Mouse (Mus musculus) ES-E14 (cell line): ENCODE results near the gene Ralgapa2. TPM values are rescaled to one million over a fixed set of nuclear protein-coding genes. Genes with fewer than 3 reads are reported as not detected.

Source experiments
- DNase-seq: peaks from one replicate; pipeline ENCODE4 v3.0.0-alpha.2; 2013; ENCODE audit warnings: low read depth, low spot score
- H3K27ac ChIP-seq: 2 replicates; pipeline ENCODE4 v1.5.1; 2012; ENCODE audit warnings: low read depth, mild to moderate bottlenecking, low read length, moderate library complexity, mixed read lengths; ENCODE audit not compliant: poor library complexity, insufficient read depth, severe bottlenecking
- H3K36me3 ChIP-seq: 2 replicates; pipeline ENCODE4 v1.6.1; 2012; ENCODE audit warnings: mild to moderate bottlenecking, low read length, moderate library complexity, mixed read lengths; ENCODE audit not compliant: control insufficient read depth, poor library complexity, insufficient read depth, severe bottlenecking
- H3K4me1 ChIP-seq, 2 experiments: fragments of 150-350 bp in 1 of 2; sonication (generic) in 1 of 2; 2 replicates each; pipeline ENCODE4 v1.6.1; 2012; ENCODE audit warnings: low read length in 2 of 2, mild to moderate bottlenecking in 1 of 2, mixed read lengths in 1 of 2; ENCODE audit not compliant: control insufficient read depth in 2 of 2, insufficient read depth in 2 of 2, poor library complexity in 1 of 2
- H3K4me3 ChIP-seq, 2 experiments: fragments of 150-350 bp in 1 of 2; sonication (generic) in 1 of 2; 2 replicates each; pipeline ENCODE4 v1.5.1; 2012; ENCODE audit warnings: low read length in 2 of 2, low read depth in 1 of 2, mild to moderate bottlenecking in 1 of 2, mixed read lengths in 1 of 2; ENCODE audit not compliant: insufficient read depth in 1 of 2, poor library complexity in 1 of 2, severe bottlenecking in 1 of 2
- H3K9ac ChIP-seq: 2 replicates; pipeline ENCODE4 v1.6.1; 2012; ENCODE audit warnings: low read depth, mild to moderate bottlenecking, low read length, mixed read lengths; ENCODE audit not compliant: poor library complexity, insufficient read depth, severe bottlenecking
- H3K9me3 ChIP-seq: fragments of 150-350 bp; sonication (generic); 2 replicates; pipeline ENCODE4 v1.6.1; 2012; ENCODE audit warnings: low read depth, mild to moderate bottlenecking, low read length; ENCODE audit not compliant: control insufficient read depth, insufficient read depth
- CHD2 ChIP-seq: IDR thresholded peaks from 2 replicates; pipeline ENCODE4 v1.6.1; 2014; ENCODE audit warnings: mild to moderate bottlenecking, low read depth, low read length, inconsistent platforms
- HCFC1 ChIP-seq: IDR thresholded peaks from 2 replicates; pipeline ENCODE4 v1.6.1; 2012; ENCODE audit warnings: low read length, inconsistent platforms, borderline replicate concordance; ENCODE audit not compliant: insufficient read depth
- MAFK ChIP-seq: IDR thresholded peaks from 2 replicates; pipeline ENCODE4 v1.6.1; 2014; ENCODE audit warnings: mild to moderate bottlenecking, low read depth, low read length, inconsistent platforms; ENCODE audit not compliant: insufficient read depth
- ZC3H11A ChIP-seq: IDR thresholded peaks from 2 replicates; pipeline ENCODE4 v1.6.1; 2012; ENCODE audit warnings: low read depth, mild to moderate bottlenecking, inconsistent platforms, low read length, borderline replicate concordance
- ZNF384 ChIP-seq: IDR thresholded peaks from 2 replicates; pipeline ENCODE4 v1.6.1; 2012; ENCODE audit warnings: low read depth, low read length, inconsistent platforms
- in situ Hi-C, 2 experiments: fragments of 600-800 bp; cut with MboI; formaldehyde crosslinking; loops; one replicate each; pipeline ENCODE4 v1.15.1; 2025; ENCODE audit warnings: low sequenced_read_pairs in 2 of 2, inconsistent platforms in 1 of 2; ENCODE audit not compliant: unreplicated experiment in 2 of 2
- total RNA-seq: library from RNA; depleted of rRNA; stranded (reverse); fragments of 300-350 nt; gene quantifications from 2 replicates; pipeline ENCODE4 v1.2.3, GENCODE M21; 2012

Gene Ralgapa2
- total RNA-seq, 1 experiment: 23.0 TPM

- Histone ChIP-seq H3K4me3 (no peak overlapping the region), H3K4me1 (no peaks in the 10 kb centered on the region), H3K27ac (no peak overlapping the region), H3K9ac (no peak overlapping the region), H3K9me3 (no peaks in the 10 kb centered on the region), H3K36me3 (peaks cover 3% of the 10 kb centered on the region; the same call in 1 of the 2 replicates)
- in situ Hi-C loops: loop anchor here (25.0 kb wide), 1 partner anchor 452 kb away; no protein-coding TSS in a partner anchor
- peak; percentile 55; the same call in 1 of the 2 replicates for TF ChIP-seq ZC3H11A
- TF ChIP-seq MAFK: no peak
- peak; percentile 46; the same call in 1 of the 2 replicates for TF ChIP-seq ZNF384
- DNase-seq: peak; percentile 59
Observed at GRCm38 (mm10) chr2:146414484-146415291, 97.5 kb downstream of the Ralgapa2 start.

- DNase-seq: no peak
- Histone ChIP-seq H3K36me3 (peaks cover 3% of the 10 kb centered on the region; the same call in 1 of the 2 replicates), H3K27ac (no peak overlapping the region), H3K9me3 (no peaks in the 10 kb centered on the region), H3K9ac (no peak overlapping the region), H3K4me3 (no peak overlapping the region), H3K4me1 (no peaks in the 10 kb centered on the region)
- TF ChIP-seq ZC3H11A (no peak), MAFK (no peak), HCFC1 (no peak), CHD2 (no peak), ZNF384 (no peak)
- in situ Hi-C loops: loop anchor here (25.0 kb wide), 1 partner anchor 450 kb away; no protein-coding TSS in a partner anchor
Observed at GRCm38 (mm10) chr2:146412733-146413132, 99.4 kb downstream of the Ralgapa2 start.

- in situ Hi-C loops: loop anchor here (25.0 kb wide), 1 partner anchor 450 kb away; no protein-coding TSS in a partner anchor
- no peak for TF ChIP-seq CHD2
- TF ChIP-seq HCFC1: no peak
- no peak for TF ChIP-seq MAFK
- Histone ChIP-seq H3K4me1 (no peaks in the 10 kb centered on the region), H3K4me3 (no peak overlapping the region), H3K36me3 (peaks cover 3% of the 10 kb centered on the region; the same call in 1 of the 2 replicates), H3K9me3 (no peaks in the 10 kb centered on the region), H3K27ac (no peak overlapping the region), H3K9ac (no peak overlapping the region)
- no peak for DNase-seq
Observed at GRCm38 (mm10) chr2:146411904-146412303, 100.2 kb downstream of the Ralgapa2 start.

GRCm38 (mm10) chr2:146407078-146407477 lies 105.1 kb downstream of the Ralgapa2 start:
- no peaks in the 10 kb centered on the region for H3K9me3 ChIP-seq
- H3K4me3 ChIP-seq: no peak overlapping the region
- TF ChIP-seq HCFC1 (no peak), MAFK (no peak), ZC3H11A (no peak), ZNF384 (no peak), CHD2 (no peak)
- no peak overlapping the region for H3K27ac ChIP-seq
- no peak overlapping the region for H3K9ac ChIP-seq
- no peaks in the 10 kb centered on the region for H3K4me1 ChIP-seq
- peaks cover 7% of the 10 kb centered on the region; the same call in 1 of the 2 replicates for H3K36me3 ChIP-seq
- in situ Hi-C loops: loop anchor here (25.0 kb wide), 1 partner anchor 445 kb away; no protein-coding TSS in a partner anchor
- DNase-seq: no peak

- H3K27ac ChIP-seq: no peak overlapping the region
- H3K4me1 ChIP-seq: no peaks in the 10 kb centered on the region; a peak in 1 of 4 replicates
- in situ Hi-C loops: loop anchor here (25.0 kb wide), 1 partner anchor 439 kb away; no protein-coding TSS in a partner anchor
- H3K9me3 ChIP-seq: no peaks in the 10 kb centered on the region
- TF ChIP-seq CHD2 (no peak), MAFK (no peak), ZNF384 (no peak), HCFC1 (no peak), ZC3H11A (no peak)
- DNase-seq: no peak
- no peak overlapping the region for H3K4me3 ChIP-seq
- H3K9ac ChIP-seq: no peak overlapping the region
- peaks cover 4% of the 10 kb centered on the region; the same call in 1 of the 2 replicates for H3K36me3 ChIP-seq
Observed at GRCm38 (mm10) chr2:146401588-146401987, 110.6 kb downstream of the Ralgapa2 start.
